Mouse (Mus musculus) heart, adult 2 months (tissue): ENCODE results near the gene Olfr1015.

ENCODE experiments used
- EP300 ChIP-seq: fragments of 200-500 bp; IDR thresholded peaks from 2 replicates; pipeline ENCODE4 v1.6.1; 2011; ENCODE audit warnings: low read depth, low read length, control low read depth; ENCODE audit not compliant: insufficient read depth
- POLR2A ChIP-seq: fragments of 200-500 bp; IDR thresholded peaks from 2 replicates; pipeline ENCODE4 v1.6.1; 2011; ENCODE audit warnings: mild to moderate bottlenecking, low read depth, low read length, control low read depth; ENCODE audit not compliant: insufficient read depth

GRCm38 (mm10) chr2:85792331-85792730 is 10.5 kb downstream of the Olfr1015 start:
- TF ChIP-seq POLR2A, result no peak
- no peak for TF ChIP-seq EP300
